Mouse (Mus musculus) ES-E14 (cell line): ENCODE measurements around the gene AC129217.1.

ENCODE experiments used
- CHD2 ChIP-seq: IDR thresholded peaks from 2 replicates; pipeline ENCODE4 v1.6.1; 2014; ENCODE audit warnings: mild to moderate bottlenecking, low read depth, low read length, inconsistent platforms
- HCFC1 ChIP-seq: IDR thresholded peaks from 2 replicates; pipeline ENCODE4 v1.6.1; 2012; ENCODE audit warnings: low read length, inconsistent platforms, borderline replicate concordance; ENCODE audit not compliant: insufficient read depth
- MAFK ChIP-seq: IDR thresholded peaks from 2 replicates; pipeline ENCODE4 v1.6.1; 2014; ENCODE audit warnings: mild to moderate bottlenecking, low read depth, low read length, inconsistent platforms; ENCODE audit not compliant: insufficient read depth
- ZC3H11A ChIP-seq: IDR thresholded peaks from 2 replicates; pipeline ENCODE4 v1.6.1; 2012; ENCODE audit warnings: low read depth, mild to moderate bottlenecking, inconsistent platforms, low read length, borderline replicate concordance
- ZNF384 ChIP-seq: IDR thresholded peaks from 2 replicates; pipeline ENCODE4 v1.6.1; 2012; ENCODE audit warnings: low read depth, low read length, inconsistent platforms

DNA sequence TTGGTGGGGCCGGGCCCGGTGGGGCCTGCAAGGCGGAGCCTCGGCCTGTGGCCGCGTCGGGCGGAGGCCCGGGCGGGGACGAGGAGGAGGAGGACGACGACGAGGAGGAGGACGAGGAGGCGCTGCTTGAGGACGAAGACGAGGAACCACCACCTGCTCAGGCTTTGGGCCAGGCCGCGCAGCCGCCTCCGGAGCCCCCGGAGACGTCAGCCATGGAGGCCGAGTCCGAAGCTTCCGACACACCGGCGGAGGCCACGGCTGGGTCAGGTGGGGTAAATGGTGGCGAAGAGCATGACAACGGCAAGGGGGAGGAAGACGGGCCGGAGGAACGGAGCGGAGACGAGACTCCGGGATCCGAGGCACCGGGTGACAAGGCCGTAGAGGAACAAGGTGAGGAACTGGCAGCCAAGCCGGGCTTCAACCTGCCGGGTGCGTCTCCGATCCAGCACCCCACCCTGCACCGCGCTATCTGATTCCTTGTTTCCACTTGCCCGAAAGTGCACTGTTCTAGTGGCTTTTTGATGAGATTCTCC, 9.1 kb upstream of the AC129217.1 start:
- TF ChIP-seq ZNF384: no peak
- no peak for TF ChIP-seq ZC3H11A
- TF ChIP-seq MAFK: no peak
- TF ChIP-seq HCFC1: no peak
- no peak for TF ChIP-seq CHD2
